Mouse (Mus musculus) T-helper 17 cell (primary cell): ENCODE data around the gene Romo1.

Experiments
- in situ Hi-C, 2 experiments: fragments of 300-600 bp; cut with MboI, MseI; formaldehyde crosslinking; loops; 1 replicate in 1 of 2; 2 replicates in 1 of 2; pipeline ENCODE4 v1.15.1; 2025; ENCODE audit warnings: high pct_unique_total_duplicates in 2 of 2

Romo1 gene

DNA sequence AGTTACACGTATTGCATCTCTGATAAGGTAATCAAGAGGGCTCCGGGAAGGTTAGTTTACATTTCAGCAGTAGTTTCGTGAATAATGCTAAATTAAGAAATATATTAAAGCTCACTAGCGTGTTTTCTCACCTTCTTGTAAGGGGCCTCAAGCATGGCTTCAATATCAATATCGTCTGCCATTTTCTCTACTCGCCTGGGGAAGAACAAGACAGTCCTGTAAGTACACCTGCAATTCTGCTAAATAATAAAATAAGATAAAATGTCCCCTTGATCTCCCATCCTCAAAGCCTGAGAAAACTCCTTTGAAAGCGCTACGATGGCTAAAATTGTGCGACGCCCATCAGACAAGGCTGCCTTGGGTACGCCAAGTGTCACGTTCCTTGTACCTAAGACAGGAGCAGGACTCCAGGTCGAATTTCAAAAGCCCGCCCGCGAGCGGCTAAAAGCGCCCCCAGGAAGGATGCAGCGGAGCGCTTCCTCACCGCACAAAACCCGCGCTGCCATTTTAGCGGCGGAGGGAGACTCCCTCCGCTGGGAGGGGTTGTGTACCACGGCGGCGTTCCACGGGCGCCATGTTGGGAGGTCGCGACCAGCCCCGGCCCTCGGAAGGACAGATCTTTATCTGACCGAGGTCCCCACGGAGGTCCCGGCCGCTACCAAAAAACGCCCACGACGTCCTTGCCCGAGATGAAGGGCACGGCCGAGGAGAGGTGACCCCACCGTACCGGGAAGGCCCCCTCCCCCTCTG is 35.4 kb downstream of the Romo1 start:
- in situ Hi-C loops, result loop anchor here in 1 of 2 experiments (5.0 kb wide), 1 partner anchor 37 kb away; the partner anchor contains the start of genes Nfs1 and Romo1

DNA sequence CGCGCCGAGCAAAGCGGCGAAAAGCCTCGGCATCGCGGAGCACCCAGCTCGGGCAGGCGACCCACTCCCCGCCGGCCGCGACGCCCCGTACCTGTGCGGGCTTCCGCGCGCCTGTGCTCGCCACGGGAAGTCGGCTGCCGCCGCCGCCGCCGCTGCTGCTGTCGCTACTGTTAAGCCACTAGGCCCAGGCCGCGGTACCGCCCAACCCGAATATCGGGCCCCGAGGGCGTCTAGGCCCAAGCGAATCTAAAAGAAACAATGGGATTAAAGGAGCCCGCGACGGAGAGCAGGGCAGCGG is 35.9 kb downstream of the Romo1 start:
- in situ Hi-C loops, result loop anchor here in 1 of 2 experiments (5.0 to 10.0 kb wide), 3 partner anchors 37 to 785 kb away; partner anchors contain the start of genes Nfs1 and Romo1

DNA sequence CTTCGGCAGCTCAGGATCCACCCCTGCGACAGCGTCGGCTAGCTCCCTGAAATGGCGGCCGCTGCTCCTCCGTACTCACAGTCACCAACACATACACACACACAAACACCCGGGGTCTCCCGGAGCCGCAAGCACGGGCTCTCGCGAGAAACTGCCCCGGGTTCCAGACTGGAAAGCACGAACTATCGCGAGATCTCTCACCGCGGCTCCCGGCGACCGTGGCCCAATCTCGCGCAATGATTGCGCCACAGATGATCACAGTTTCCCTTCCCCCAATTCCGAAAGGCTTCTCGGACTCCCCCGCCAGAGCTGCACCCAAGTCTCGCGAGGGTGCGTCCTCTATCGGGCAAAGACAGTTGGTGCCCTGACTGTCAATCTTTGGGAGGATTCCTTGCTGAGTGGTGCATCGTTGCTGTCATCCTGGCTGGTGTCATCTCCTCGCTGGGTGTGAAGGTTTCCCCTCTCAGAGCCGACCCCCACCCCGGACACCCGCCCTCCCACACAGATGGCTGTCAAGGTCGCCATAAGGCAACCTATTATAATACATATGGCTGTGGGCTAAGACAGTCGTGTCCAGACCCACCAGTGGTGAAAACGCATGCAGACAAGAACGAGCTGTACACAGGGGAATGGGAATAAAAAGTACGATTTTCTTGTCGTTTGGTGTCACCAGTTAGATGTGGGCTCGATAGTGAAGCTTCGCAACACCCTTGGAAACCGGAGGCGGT is 36.4 kb downstream of the Romo1 start, which contains the start of gene Rbm39:
Rbm39 (minus strand) TSS at position 145 of the 728 bp plus-strand sequence.
- in situ Hi-C loops, result loop anchor here in 1 of 2 experiments (10.0 kb wide), 2 partner anchors 215 to 785 kb away; no protein-coding TSS in a partner anchor

DNA sequence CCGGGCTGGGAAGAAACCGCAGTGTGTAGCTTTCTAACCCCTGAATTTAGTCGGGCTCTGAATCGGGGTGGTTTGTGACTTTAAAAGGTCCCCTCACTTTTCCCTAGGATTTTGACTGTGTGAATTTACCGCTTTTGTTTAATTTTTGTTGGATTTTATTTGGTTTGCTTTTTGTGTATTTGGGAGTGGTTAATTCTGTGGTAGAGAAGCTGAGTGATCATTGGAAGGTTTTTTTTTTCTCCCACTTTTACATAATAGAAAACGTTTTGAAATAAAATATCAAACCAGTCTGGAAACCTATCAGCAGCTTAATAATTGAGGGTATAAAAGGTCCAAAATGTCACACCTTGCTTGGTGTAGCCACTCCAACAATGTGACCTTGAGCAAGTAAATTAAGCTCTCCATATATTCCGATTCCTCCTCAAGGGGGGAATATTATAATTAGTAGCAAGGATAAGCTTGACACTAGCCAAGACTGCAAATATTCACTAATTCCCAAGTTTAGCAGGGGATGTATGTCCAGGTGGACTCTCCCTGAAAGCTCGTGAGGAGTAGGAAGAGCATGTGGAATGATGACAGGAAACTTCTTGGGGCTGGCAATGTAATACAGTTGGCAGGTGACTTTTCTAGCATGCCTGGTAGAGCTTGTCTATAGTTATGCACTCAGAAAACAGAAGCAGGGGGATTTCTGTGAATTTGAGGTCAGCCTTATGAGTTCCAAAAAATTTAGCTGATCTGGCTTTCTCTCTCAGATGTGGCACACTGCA is 37.2 kb downstream of the Romo1 start:
- in situ Hi-C loops, result loop anchor here in 1 of 2 experiments (10.0 kb wide), 2 partner anchors 214 to 784 kb away; no protein-coding TSS in a partner anchor

DNA sequence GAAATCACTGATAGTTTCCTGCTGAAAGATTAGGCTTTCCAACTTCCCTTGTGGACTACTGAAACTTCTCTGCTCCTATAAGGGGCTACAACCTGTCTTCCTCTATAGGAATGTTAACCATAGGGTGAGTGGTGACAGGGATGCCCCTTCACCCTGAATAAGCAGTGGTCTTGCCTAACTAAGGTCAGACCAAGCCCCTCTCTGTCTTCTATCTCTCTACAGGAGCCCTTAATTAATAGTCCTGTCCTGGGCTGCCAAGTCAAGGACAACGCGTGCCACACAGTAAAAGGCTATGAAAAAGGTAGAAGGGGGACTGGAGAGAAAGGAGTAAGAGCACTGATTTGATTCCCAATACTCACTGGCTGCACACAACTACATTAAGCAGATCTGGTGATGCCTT is 37.8 kb downstream of the Romo1 start:
- in situ Hi-C loops, result loop anchor here in 1 of 2 experiments (10.0 kb wide), 2 partner anchors 213 to 783 kb away; no protein-coding TSS in a partner anchor

DNA sequence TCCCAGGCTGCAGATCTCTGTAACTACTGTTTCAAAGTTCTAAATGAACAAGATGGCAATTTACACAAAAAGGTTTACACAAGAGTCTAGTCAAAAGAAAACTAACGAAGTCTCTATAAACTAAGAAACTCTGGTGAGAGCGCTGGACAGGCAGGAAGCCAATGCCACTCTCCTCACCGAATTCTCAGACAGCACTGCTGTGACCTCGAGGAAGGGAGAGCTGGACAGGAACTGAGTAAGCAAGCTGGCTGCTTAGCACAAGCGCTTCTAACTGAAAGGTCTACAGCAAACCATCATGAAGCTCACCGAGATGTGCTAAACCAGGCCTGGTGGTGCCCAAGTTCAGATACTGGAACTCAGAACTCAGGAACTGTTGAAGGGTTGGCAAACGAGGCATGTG is 45.4 kb downstream of the Romo1 start:
- in situ Hi-C loops, result loop anchor here in 1 of 2 experiments (5.0 to 10.0 kb wide), 3 partner anchors 68 to 776 kb away; no protein-coding TSS in a partner anchor

DNA sequence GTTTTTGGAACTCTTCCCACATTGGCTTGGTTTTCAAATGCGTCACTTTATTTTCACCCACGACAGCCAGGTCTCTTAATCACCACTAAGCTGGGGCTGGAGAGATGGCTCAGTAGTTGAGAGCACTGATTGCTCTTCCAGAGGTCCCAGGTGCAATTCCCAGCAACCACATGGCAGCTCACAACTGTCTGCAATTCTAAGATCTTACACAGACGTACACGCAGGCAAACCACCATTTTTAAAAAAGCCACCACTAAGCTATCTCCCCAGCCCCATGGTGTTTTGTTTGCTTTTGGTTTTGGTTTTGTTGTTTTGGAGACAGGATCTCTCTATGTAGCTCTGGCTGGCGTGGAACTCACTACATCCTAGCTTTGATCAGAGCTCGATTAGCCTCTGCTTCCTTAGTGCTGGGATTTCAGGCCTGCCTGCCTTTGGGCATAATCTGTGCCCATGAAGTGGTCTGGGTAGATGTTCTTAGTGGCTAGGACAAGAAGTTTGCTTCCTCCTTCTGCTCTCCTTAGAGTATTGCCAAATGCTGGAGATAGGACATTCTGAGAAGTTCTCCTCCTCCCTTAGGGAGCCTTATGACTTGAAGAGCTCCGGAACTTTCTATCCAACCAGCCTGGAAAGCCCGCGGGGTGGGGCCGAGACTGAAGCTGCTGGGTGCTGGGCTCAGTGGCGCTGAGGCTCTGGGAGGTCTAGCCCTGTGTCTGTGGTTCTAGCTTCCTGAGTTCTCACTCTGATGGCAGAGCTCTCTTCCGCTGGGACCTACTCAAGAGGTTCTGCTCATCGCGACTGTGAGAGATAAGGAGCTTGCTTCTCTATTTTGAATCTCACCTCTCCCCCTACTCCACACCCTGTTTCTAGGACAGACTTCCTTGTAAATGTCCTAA is 46.4 kb downstream of the Romo1 start:
- in situ Hi-C loops, result loop anchor here in 1 of 2 experiments (5.0 kb wide), 1 partner anchor 67 kb away; no protein-coding TSS in a partner anchor

DNA sequence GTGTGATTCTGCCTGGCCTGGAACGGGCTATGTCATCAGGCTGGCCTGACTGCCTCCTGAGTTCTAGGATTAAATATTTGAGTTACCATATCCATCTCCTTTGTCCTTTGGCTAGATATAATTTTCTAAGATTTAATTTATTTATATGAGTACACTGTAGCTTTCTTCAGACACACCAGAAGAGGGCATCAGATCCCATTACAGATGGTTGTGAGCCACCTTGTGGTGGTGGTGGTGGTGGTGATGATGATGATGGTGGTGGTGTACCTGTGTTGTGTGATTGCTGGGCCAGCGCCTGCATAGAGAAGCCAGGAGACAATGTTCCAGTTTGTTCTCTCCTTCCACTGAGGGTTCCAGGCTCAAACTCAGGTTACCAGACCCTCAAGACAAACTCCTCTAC is 47.7 kb downstream of the Romo1 start:
- in situ Hi-C loops, result loop anchor here in 1 of 2 experiments (5.0 kb wide), 1 partner anchor 66 kb away; no protein-coding TSS in a partner anchor

DNA sequence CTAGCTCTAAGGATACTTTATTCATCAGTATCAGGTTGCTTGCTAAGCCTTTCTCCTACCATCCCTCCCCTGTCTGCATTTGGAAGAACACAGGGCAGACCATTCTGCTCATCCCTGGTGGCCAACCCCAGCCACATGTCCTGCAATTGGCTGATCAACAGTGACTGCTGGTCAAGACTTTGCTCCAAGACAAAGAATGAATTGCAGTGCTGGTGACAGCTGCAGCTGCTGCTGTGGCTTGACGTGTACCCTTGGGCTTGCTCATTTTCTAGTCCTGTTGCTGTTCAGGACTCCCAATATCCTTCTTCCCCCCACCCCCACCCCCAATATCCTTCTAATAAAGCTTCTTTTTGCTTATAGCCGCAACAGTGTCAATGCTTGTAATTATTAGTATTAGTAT is 48.2 kb downstream of the Romo1 start:
- in situ Hi-C loops, result loop anchor here in 1 of 2 experiments (5.0 kb wide), 1 partner anchor 65 kb away; no protein-coding TSS in a partner anchor

DNA sequence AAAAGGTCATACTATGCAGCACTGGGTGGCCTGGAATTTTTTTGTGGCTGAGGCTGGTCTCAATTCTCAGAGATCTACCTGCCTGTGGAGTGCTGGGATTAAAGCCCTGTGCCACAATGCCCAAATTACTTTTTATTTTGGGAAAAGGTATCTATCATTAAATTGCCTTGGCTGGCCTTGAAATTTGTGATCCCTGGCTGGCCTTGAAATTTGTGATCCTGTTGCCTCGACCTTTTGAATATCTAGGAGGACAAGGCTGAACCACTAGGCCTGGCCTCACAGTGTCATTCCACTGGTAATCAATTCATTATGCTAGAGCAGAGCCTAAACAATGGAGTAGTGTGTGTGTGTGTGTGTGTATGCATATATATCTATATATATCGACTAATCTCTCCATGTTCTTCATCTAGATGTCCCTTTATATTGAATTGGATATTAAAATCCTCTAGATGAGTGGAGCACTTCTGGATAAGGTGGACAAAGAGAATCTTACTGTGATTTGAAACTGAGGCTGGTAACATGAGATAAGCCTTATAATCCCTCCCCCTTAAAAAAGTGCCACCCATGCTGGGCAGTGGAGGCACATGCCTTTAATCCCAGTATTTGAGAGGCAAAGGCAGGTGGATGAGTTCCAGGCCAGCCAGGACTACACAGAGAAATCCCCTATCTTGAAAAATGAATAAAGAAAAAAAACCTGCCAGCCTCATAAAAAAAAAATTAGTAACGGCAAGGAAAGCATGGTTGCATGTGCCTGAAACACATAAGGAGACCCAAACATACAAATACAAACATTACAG is 49.4 kb downstream of the Romo1 start:
- in situ Hi-C loops, result loop anchor here in 1 of 2 experiments (5.0 kb wide), 1 partner anchor 64 kb away; no protein-coding TSS in a partner anchor

DNA sequence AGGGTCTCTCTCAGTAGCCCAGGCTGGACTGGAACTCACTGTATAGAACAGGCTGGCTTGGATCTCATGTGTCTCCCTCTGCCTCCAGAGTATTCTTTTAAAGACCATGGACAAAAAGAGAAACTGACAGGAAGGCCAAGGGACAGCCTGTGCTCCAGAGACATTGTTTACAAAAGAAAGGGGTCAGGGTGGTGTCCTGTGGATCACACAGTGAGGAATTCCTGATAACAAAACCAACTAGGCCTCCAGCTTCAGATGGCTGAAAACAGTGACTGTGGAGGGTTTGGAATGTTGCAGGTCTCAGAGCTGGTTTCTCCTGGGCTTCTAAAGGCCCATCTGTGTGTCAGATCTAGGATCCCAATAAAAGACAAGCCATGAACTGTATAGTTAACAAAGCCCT is 50.7 kb downstream of the Romo1 start:
- in situ Hi-C loops, result loop anchor here in 1 of 2 experiments (5.0 kb wide), 1 partner anchor 63 kb away; no protein-coding TSS in a partner anchor
